ENCODE assay signal across 12 mouse cellular contexts in genomic region chr7:131778271-131778985, GRCm38 (mm10).
DNase-seq lines count a peak whose midpoint lies in the region; ATAC-seq lines count a peak whose summit lies in the region.
"Had no signal": no experiment of that assay in that cellular context is flagged by ENCODE, and none has a peak within 500 bp of the region (broad histone marks: within the 10 kb centered on the region; RNA-seq: fewer than 3 reads in every experiment).

No protein-coding gene starts in this region.

- WGBS in midbrain, embryonic 13.5 days: 53% methylated on average over 24 of the region's 24 CpGs
- WGBS in midbrain, embryonic 10.5 days: 81% methylated on average over 24 of the region's 24 CpGs
- WGBS in hindbrain, embryonic 12.5 days: 57% methylated on average over 24 of the region's 24 CpGs

- ATAC-seq in midbrain, embryonic 13.5 days: no peak
- ATAC-seq in hindbrain, embryonic 12.5 days (ENCODE audit: low FRiP score): peak; percentile 69; the same call in 1 of the 2 replicates
- ATAC-seq: liver, embryonic 12.5 days had no signal

- H3K27ac ChIP-seq in midbrain, embryonic 13.5 days: peak overlapping the region; percentile 65
- no peak overlapping the region for H3K27ac ChIP-seq in midbrain, embryonic 10.5 days (replicated peaks)
- H3K27ac ChIP-seq in hindbrain, embryonic 12.5 days: peak overlapping the region; percentile 62; the same call in 1 of the 2 replicates
- H3K27ac ChIP-seq: liver, embryonic 12.5 days had no signal

- H3K4me3 ChIP-seq in midbrain, embryonic 13.5 days (replicated peaks): no peak overlapping the region
- H3K4me3 ChIP-seq in midbrain, embryonic 10.5 days: no peak overlapping the region
- no peak overlapping the region for H3K4me3 ChIP-seq in hindbrain, embryonic 12.5 days
- H3K4me3 ChIP-seq: liver, embryonic 12.5 days had no signal

- 0 out of 2 replicates have a peak overlapping the region, but pooled peaks have one; percentile 1 for H3K4me2 ChIP-seq in midbrain, embryonic 13.5 days (replicated peaks)
- no peak overlapping the region for H3K4me2 ChIP-seq in hindbrain, embryonic 12.5 days (replicated peaks)
- H3K4me2 ChIP-seq: liver, embryonic 12.5 days had no signal

- no peak for DNase-seq in midbrain, embryonic 10.5 days (ENCODE audit: low spot score)
- peak; percentile 27 for DNase-seq in mesoderm, embryonic 11.5 days (ENCODE audit: low read depth, low spot score)
- DNase-seq in right cerebral cortex, postnatal 10 days (ENCODE audit: low spot score in 2 of 2): no peak
- no peak for DNase-seq in right cerebral cortex, postnatal 14 days
- no peak for DNase-seq in spleen, postnatal 10 days (ENCODE audit: low spot score in 2 of 2)
- DNase-seq: kidney, adult 18-20 months; lung, postnatal 14 days; right cerebral cortex, adult 18-20 months; thymus, postnatal 14 days had no signal

- peaks cover 40% of the 10 kb centered on the region for H3K4me1 ChIP-seq in midbrain, embryonic 13.5 days (replicated peaks)
- H3K4me1 ChIP-seq in midbrain, embryonic 10.5 days: peaks cover 10% of the 10 kb centered on the region; the same call in 1 of the 2 replicates
- H3K4me1 ChIP-seq in hindbrain, embryonic 12.5 days: peaks cover 33% of the 10 kb centered on the region
- H3K4me1 ChIP-seq: liver, embryonic 12.5 days had no signal

- no peaks in the 10 kb centered on the region for H3K36me3 ChIP-seq in midbrain, embryonic 13.5 days
- no peaks in the 10 kb centered on the region for H3K36me3 ChIP-seq in midbrain, embryonic 10.5 days
- H3K36me3 ChIP-seq in hindbrain, embryonic 12.5 days: no peaks in the 10 kb centered on the region
- H3K36me3 ChIP-seq: liver, embryonic 12.5 days had no signal

- no peak overlapping the region for H3K9ac ChIP-seq in midbrain, embryonic 13.5 days (replicated peaks)
- H3K9ac ChIP-seq in hindbrain, embryonic 12.5 days: no peak overlapping the region
- H3K9ac ChIP-seq: liver, embryonic 12.5 days had no signal

- H3K27me3 ChIP-seq in midbrain, embryonic 13.5 days: peaks cover 28% of the 10 kb centered on the region
- peaks cover 40% of the 10 kb centered on the region for H3K27me3 ChIP-seq in midbrain, embryonic 10.5 days (ENCODE audit: low read depth, poor library complexity, severe bottlenecking)
- H3K27me3 ChIP-seq in hindbrain, embryonic 12.5 days: peaks cover 31% of the 10 kb centered on the region

- no peaks in the 10 kb centered on the region for H3K9me3 ChIP-seq in midbrain, embryonic 13.5 days
- H3K9me3 ChIP-seq in midbrain, embryonic 10.5 days (replicated peaks): no peaks in the 10 kb centered on the region
- H3K9me3 ChIP-seq in hindbrain, embryonic 12.5 days (replicated peaks): no peaks in the 10 kb centered on the region
- H3K9me3 ChIP-seq: liver, embryonic 12.5 days had no signal
